Mouse (Mus musculus): Measurements from ENCODE around the gene Cep97.

DNA sequence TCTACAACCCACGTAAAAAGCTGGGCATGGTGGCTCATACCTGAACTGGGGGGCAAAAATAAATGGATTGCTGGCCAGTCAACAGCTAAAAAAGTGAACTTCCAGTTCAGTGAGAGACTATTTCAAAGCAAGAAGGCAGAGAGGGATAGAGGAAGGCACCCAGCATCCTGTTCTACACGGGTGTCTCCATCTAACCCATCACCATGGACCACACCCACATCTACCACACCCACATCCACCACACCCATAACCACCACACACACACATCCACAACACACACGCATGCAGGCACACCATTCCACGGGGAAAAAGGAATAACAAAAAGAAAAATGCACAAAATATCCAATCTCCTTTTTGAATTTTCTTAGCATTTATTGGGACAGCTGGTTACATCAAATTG, 10.6 kb downstream of the Cep97 start:
- no peak for TF ChIP-seq CTCF (conservative IDR thresholded peaks at IDR 0.05; ENCODE audit: low read length)
- no peak for TF ChIP-seq POU5F1 (IDR thresholded peaks at IDR 0.05; ENCODE audit: borderline replicate concordance, low read length)
